Mouse (Mus musculus) megakaryocyte, embryonic 14.5 days (primary cell): Measurements from ENCODE around the gene Dscam.

Experiments used
- FLI1 ChIP-seq: IDR thresholded peaks from 2 replicates; pipeline ENCODE4 v1.6.1; 2012; ENCODE audit warnings: low read length, inconsistent platforms, mixed read lengths
- GATA1 ChIP-seq: IDR thresholded peaks from 3 replicates; pipeline ENCODE4 v1.6.1; 2012; ENCODE audit warnings: mixed read lengths, low read length, inconsistent platforms, borderline replicate concordance

DNA sequence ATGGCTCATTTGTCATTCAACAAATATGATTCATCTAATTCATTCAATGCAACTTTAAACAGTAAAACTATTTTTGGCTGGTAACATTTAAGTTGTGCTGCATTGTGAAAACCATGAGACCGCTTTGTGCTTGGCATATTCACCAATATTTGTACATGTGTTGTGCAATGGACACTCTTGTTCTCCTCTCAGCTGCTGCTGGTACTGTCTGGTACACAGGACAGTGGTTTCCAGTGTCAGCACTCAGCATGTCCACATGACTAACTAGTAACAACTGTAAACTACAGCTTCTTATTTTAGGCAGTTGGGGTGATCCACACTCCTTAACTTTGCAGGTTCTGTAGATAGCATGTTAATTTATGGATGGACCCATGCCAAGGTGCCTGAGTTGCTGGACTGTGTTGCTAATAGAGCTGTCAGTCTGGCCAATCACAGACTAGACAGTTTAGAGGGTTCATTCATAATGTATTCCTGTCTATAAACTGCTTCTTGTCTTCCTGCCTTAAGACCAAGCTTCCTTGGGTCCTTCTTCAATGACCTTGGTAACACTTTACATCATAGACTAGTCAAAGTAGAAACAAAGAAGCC, 368.8 kb downstream of the Dscam start:
- no peak for TF ChIP-seq FLI1
- TF ChIP-seq GATA1: no peak
